8 mouse cellular contexts compared by ENCODE assay signal in the genomic region with DNA sequence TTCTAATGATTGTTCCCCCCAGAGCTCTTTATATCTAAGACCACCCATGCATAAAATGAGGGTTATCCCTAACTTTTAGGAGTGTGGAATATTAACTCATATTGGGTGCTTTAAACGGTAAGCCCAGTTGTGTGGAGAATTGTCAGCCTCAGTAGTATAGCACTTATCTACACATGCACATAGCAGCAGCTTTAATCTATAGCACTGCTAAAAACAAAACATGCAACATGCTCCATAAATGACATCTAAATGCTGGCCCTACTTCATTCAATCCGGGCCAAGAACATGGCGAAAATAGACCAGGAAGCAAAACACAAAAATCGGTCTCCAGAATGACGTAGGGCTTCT. TPM values are rescaled to one million over a fixed set of nuclear protein-coding genes. Genes with fewer than 3 reads are reported as not detected.
A peak's percentile ranks its signal among the peaks of the same experiment; 100 is the strongest.
DNase-seq lines count a peak whose midpoint lies in the region; ATAC-seq and TF ChIP-seq lines count a peak whose summit lies in the region.

No protein-coding gene starts in this region.

- peak overlapping the region; percentile 79 for H3K4me3 ChIP-seq in gastrocnemius, adult 2 months
- H3K4me3 ChIP-seq in testis, adult 2 months (ENCODE audit: control insufficient read depth, low read depth, low read length), result peak overlapping the region; percentile 98
- peak overlapping the region; percentile 88 for H3K4me3 ChIP-seq in liver, embryonic 11.5 days (ENCODE audit: low read depth, low read length)
- peak overlapping the region; percentile 97 for H3K4me3 ChIP-seq in stomach, embryonic 16.5 days (replicated peaks; ENCODE audit: low read length)

- DNase-seq in gastrocnemius, adult 2 months, result no peak
- DNase-seq in gastrocnemius, postnatal 25 days, result no peak
- no peak for DNase-seq in testis, postnatal 14 days (ENCODE audit: low spot score)
- DNase-seq in liver, embryonic 11.5 days (ENCODE audit: low spot score), result no peak
- DNase-seq in gastrocnemius, postnatal 10 days, result no peak
- DNase-seq in ovary, adult 18-20 months (ENCODE audit: low spot score), result no peak

- H3K27ac ChIP-seq in gastrocnemius, adult 2 months, result peak overlapping the region; percentile 96
- H3K27ac ChIP-seq in testis, adult 2 months (ENCODE audit: control insufficient read depth, insufficient read depth, low read depth, low read length), result peak overlapping the region; percentile 97
- H3K27ac ChIP-seq in liver, embryonic 11.5 days (ENCODE audit: low read depth, low read length), result peak overlapping the region; percentile 98
- peak overlapping the region; percentile 100 for H3K27ac ChIP-seq in stomach, embryonic 16.5 days (ENCODE audit: low read length)

- peak overlapping the region; percentile 87 for H3K4me2 ChIP-seq in liver, embryonic 11.5 days
- H3K4me2 ChIP-seq in stomach, embryonic 16.5 days (ENCODE audit: low read depth, low read length), result peak overlapping the region; percentile 83

- no peaks in the 10 kb centered on the region for H3K27me3 ChIP-seq in testis, adult 2 months (ENCODE audit: control insufficient read depth, insufficient read depth, low read length)
- H3K27me3 ChIP-seq in liver, embryonic 11.5 days (replicated peaks; ENCODE audit: control insufficient read depth, insufficient read depth, low read length), result no peaks in the 10 kb centered on the region
- H3K27me3 ChIP-seq in stomach, embryonic 16.5 days (ENCODE audit: control insufficient read depth, insufficient read depth, low read length), result no peaks in the 10 kb centered on the region

- peak overlapping the region; percentile 98 for H3K9ac ChIP-seq in liver, embryonic 11.5 days (ENCODE audit: low read depth, low read length)
- peak overlapping the region; percentile 97 for H3K9ac ChIP-seq in stomach, embryonic 16.5 days (ENCODE audit: low read length)

- ATAC-seq in liver, embryonic 11.5 days (replicated peaks; ENCODE audit: low FRiP score), result peak; percentile 7; the same call in 1 of the 2 replicates
- no peak for ATAC-seq in stomach, embryonic 16.5 days (ENCODE audit: insufficient read depth, low FRiP score)

- no peaks in the 10 kb centered on the region for H3K9me3 ChIP-seq in liver, embryonic 11.5 days (ENCODE audit: control insufficient read depth, low read length)
- no peaks in the 10 kb centered on the region for H3K9me3 ChIP-seq in stomach, embryonic 16.5 days (replicated peaks; ENCODE audit: control insufficient read depth, low read length)

- WGBS in liver, embryonic 11.5 days, result 2% methylated on average over 5 of the region's 5 CpGs
- WGBS in stomach, embryonic 16.5 days, result 2% methylated on average over 5 of the region's 5 CpGs

- H3K36me3 ChIP-seq in testis, adult 2 months (ENCODE audit: control insufficient read depth, insufficient read depth, low read length), result peaks cover 1% of the 10 kb centered on the region
- H3K36me3 ChIP-seq in liver, embryonic 11.5 days (ENCODE audit: control insufficient read depth, insufficient read depth, low read length), result peaks cover 22% of the 10 kb centered on the region
- peaks cover 26% of the 10 kb centered on the region for H3K36me3 ChIP-seq in stomach, embryonic 16.5 days (ENCODE audit: control insufficient read depth, insufficient read depth, low read length)

- no peak for TF ChIP-seq CTCF in gastrocnemius, adult 2 months (IDR thresholded peaks at IDR 0.05)
- no peak for TF ChIP-seq CTCF in testis, adult 2 months (IDR thresholded peaks at IDR 0.05; ENCODE audit: control insufficient read depth, insufficient read depth, insufficient replicate concordance, low read depth, low read length)

- no peaks in the 10 kb centered on the region; the same call in 1 of the 2 replicates for H3K4me1 ChIP-seq in testis, adult 2 months (ENCODE audit: control insufficient read depth, insufficient read depth, low read length)
- H3K4me1 ChIP-seq in liver, embryonic 11.5 days (replicated peaks; ENCODE audit: control insufficient read depth, insufficient read depth, low read length), result peaks cover 20% of the 10 kb centered on the region
- peaks cover 23% of the 10 kb centered on the region for H3K4me1 ChIP-seq in stomach, embryonic 16.5 days (ENCODE audit: control insufficient read depth, insufficient read depth, low read length)

- no peak for TF ChIP-seq POLR2A in testis, adult 2 months (IDR thresholded peaks at IDR 0.05; ENCODE audit: control insufficient read depth, low read depth, low read length)

- intact Hi-C loops in gastrocnemius, adult 2 months (cut with DNase I), result loop anchor here (2.0 kb wide), 1 partner anchor 96 kb away; the partner anchor contains the start of gene Ttc9c

RNA-seq across cellular contexts. Expression of gene Slc3a2, which starts 0.6 kb away (rescaled TPM):
- total RNA-seq in gastrocnemius, adult 2 months (2021), result 10 to 100 TPM; 33.9 to 35.1 TPM
- 10 to 100 TPM; 26.7 to 34.6 TPM for total RNA-seq in gastrocnemius, postnatal 25 days (2021)
- 111 and 121 TPM in 2 replicates for polyA plus RNA-seq in testis, adult 2 months (2012; rRNA removed)
- 150 and 159 TPM in 2 replicates for polyA plus RNA-seq in liver, embryonic 11.5 days (2014; fragmentation: Nextera tagmentation; extraction: Ambion mirVana)
- 111 and 116 TPM in 2 replicates for polyA plus RNA-seq in stomach, embryonic 16.5 days (2015; fragmentation: Nextera tagmentation; extraction: Ambion mirVana)
- total RNA-seq in gastrocnemius, postnatal 10 days (2021), result 10 to 100 TPM; 29.4 to 36.7 TPM

RNA-seq across cellular contexts. Expression of gene Wdr74, which starts 13.1 kb away (rescaled TPM):
- total RNA-seq in gastrocnemius, adult 2 months (2021), result 10 to 100 TPM; 15.4 to 16.4 TPM
- total RNA-seq in gastrocnemius, postnatal 25 days (2021), result 10 to 100 TPM; 16.9 to 18.2 TPM
- 18.3 and 21.8 TPM in 2 replicates for polyA plus RNA-seq in testis, adult 2 months (2012; rRNA removed)
- 142 and 143 TPM in 2 replicates for polyA plus RNA-seq in liver, embryonic 11.5 days (2014; fragmentation: Nextera tagmentation; extraction: Ambion mirVana)
- polyA plus RNA-seq in stomach, embryonic 16.5 days (2015; fragmentation: Nextera tagmentation; extraction: Ambion mirVana), result 83.0 and 83.5 TPM in 2 replicates
- total RNA-seq in gastrocnemius, postnatal 10 days (2021), result 10 to 100 TPM; 26.5 to 27.4 TPM

RNA-seq across cellular contexts. Expression of gene 1700092M07Rik, which starts 18.0 kb away (rescaled TPM):
- not detected for total RNA-seq in gastrocnemius, adult 2 months (2021)
- not detected for total RNA-seq in gastrocnemius, postnatal 25 days (2021)
- polyA plus RNA-seq in testis, adult 2 months (2012; rRNA removed), result 670 and 676 TPM in 2 replicates
- 1.7 and 2.0 TPM in 2 replicates for polyA plus RNA-seq in liver, embryonic 11.5 days (2014; fragmentation: Nextera tagmentation; extraction: Ambion mirVana)
- polyA plus RNA-seq in stomach, embryonic 16.5 days (2015; fragmentation: Nextera tagmentation; extraction: Ambion mirVana), result 1.1 and 2.1 TPM in 2 replicates
- total RNA-seq in gastrocnemius, postnatal 10 days (2021), result under 1 TPM in 1 of 2 experiments, not detected in 1; 0.65 TPM

RNA-seq across cellular contexts. Expression of gene Stx5a, which starts 18.7 kb away (rescaled TPM):
- total RNA-seq in gastrocnemius, adult 2 months (2021), result 10 to 100 TPM; 20.8 to 22.1 TPM
- 10 to 100 TPM; 20.9 to 21.6 TPM for total RNA-seq in gastrocnemius, postnatal 25 days (2021)
- 61.5 and 62.8 TPM in 2 replicates for polyA plus RNA-seq in testis, adult 2 months (2012; rRNA removed)
- 69.5 and 73.1 TPM in 2 replicates for polyA plus RNA-seq in liver, embryonic 11.5 days (2014; fragmentation: Nextera tagmentation; extraction: Ambion mirVana)
- 146 and 148 TPM in 2 replicates for polyA plus RNA-seq in stomach, embryonic 16.5 days (2015; fragmentation: Nextera tagmentation; extraction: Ambion mirVana)
- total RNA-seq in gastrocnemius, postnatal 10 days (2021), result 10 to 100 TPM; 35.6 to 46.3 TPM

RNA-seq across cellular contexts. Expression of gene Nxf1, which starts 34.3 kb away (rescaled TPM):
- 10 to 100 TPM; 37.8 to 41.5 TPM for total RNA-seq in gastrocnemius, adult 2 months (2021)
- total RNA-seq in gastrocnemius, postnatal 25 days (2021), result 10 to 100 TPM; 32.4 to 33.8 TPM
- polyA plus RNA-seq in testis, adult 2 months (2012; rRNA removed), result 166 and 174 TPM in 2 replicates
- polyA plus RNA-seq in liver, embryonic 11.5 days (2014; fragmentation: Nextera tagmentation; extraction: Ambion mirVana), result 197 and 198 TPM in 2 replicates
- polyA plus RNA-seq in stomach, embryonic 16.5 days (2015; fragmentation: Nextera tagmentation; extraction: Ambion mirVana), result 150 and 165 TPM in 2 replicates
- total RNA-seq in gastrocnemius, postnatal 10 days (2021), result 10 to 100 TPM; 40.8 to 61.8 TPM
